Mouse (Mus musculus) CH12F3 (cell line): ENCODE measurements around the gene P2ry12.

ENCODE experiments used
- in situ Hi-C: fragments of 300-500 bp; cut with MboI; formaldehyde crosslinking; loops from 2 replicates; pipeline ENCODE4 v1.14.3; 2020; ENCODE audit warnings: low sequenced_read_pairs

P2ry12 gene

DNA sequence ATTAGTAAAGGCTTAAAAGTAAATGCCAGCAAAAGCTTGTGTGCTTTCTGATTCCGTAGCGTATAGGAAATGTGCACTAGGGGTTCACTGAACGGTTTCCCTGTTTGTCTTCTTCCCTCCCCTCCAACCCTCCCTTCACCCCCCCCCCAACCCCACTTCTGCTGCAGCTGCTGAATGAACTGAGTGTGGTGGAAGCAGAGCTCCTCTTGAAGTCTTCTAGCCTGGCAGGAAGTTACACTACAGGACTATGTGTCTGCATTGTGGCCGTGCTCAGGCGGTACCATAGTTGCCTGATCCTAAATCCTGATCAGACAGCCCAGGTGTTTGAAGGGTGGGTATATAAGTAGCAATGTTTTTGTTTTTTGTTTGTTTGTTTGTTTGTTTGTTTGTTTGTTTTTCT, 27.8 kb downstream of the P2ry12 start:
- in situ Hi-C loops, result no loop called here

DNA sequence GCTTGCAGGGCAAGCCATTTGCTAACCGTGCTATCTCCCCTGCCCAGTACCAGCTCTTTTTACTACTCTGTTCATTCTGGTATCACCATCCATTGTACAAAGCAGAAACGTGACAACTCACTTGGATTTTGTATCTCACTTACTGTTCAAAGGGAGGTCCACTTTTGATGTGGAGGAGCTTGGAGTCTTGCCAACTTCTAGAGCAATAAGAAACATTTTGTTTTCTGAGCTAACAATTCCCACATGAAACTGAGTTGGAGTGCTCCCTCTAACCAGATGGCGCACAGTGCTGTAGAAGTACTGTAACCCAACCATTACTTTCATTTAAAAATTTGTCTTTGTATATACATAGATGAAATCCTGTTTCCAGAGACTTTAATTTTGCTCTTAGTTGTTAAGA, 31.8 kb downstream of the P2ry12 start:
- in situ Hi-C loops, result no loop called here

DNA sequence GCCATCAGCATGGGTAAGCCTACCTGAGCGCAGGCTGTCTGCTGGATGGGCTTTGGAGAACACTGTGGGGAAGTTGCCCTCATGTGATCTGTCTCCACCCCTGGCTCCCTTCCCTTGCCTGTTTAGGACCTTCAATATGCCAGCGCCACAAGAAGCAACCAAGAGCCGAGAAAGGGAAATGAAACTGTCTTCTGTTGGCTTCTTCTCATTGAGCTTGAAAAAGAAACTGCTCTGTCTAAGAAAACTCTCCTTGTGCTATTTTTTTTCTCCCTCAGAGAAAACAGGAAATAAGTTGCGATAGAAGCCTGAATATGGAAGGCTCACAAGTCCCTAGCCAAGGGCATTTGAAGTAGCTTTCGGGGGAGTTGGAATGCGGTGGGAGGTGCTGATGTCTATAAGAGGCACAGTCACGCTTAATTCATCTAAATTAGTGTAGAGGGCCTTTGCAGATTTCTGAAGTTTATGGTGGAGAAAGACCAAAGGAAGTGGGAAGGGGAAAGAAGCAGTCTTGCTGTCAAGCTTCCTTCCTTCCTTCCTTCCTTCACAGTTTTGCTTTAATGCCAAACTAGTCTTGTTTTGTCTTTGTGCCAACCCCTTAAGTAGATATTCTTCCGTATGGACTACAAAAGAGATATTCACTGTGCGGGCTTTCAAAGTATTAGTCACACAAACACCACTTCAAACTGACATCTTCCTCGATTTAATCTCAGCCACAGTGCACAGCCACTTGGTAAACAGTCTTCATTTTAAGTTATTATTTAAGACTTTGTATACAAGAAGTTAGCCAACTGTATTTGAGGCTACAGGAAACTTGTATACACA, 33.7 kb downstream of the P2ry12 start:
- in situ Hi-C loops, result no loop called here

DNA sequence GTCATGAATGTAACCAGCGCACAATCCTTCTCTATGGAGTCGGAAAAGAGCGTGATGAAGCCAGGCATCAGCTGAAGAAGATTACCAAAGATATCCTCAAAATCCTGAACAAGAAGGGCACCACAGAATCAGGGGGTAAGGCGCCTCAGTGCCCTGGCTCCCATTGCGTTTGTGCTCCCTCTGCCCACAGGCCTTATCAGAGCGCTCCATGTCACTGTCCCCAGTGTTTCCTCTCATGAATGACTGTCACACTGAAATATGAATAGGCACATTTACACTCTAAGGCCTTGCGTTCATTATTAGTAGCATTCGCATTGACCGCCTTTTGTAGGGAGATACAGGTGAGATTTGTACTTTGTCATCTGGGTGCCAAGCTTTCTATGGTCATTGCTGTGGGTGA, 35.0 kb downstream of the P2ry12 start:
- in situ Hi-C loops, result no loop called here

DNA sequence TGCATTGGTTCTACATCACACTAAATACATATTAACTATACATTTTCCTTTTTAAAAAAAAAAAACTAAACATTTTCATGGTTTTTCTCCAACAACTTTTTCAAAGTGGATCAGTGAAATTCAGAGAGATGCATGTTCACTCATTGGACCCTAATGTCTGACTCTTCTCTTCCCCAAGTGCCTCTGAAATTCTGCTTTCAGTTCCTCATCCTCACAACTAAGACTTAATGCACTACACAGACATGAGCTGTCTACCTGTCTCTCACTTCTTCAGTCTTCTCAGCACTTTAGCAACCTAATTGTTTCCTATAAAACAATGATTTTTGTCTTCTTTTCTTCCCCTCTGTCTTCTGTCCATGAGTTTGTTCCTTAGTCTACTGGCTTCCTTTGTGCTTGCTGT, 37.3 kb downstream of the P2ry12 start:
- in situ Hi-C loops, result no loop called here

DNA sequence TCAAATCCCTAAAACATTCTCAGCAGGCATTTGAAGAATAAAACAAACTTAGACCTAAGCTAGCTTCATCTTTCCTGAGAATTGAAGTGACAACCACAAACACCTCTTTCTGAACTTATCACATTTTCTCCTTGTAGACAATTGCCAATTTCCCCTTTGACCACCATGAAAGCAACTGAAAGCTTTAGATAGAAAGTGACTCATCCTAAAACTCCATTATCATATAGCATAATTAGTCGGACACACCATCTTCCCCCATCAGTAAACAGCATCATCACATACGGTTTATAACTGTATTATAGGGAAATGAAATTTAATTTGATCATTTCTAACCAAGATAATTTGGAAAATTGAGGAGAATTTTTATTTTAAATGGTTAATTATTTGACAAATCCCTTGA, 40.4 kb downstream of the P2ry12 start:
- in situ Hi-C loops, result no loop called here

DNA sequence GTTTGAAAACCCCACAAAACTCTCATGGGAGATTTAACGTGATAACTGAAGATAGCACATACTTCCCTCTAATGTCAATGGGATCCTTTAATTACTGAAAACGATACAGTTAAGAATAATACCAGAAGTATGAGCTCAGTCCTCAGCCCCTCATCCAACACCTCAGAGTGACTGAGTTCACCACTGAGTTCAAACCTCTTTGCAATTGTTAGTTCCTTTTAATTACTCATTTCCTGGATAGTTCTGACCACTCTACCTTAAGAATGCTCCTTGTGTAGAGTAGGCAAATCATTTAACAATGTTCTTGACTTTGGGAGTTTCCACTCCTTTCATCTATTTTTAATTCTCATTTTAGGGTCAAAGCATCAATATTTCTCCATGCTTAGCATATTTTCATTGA, 43.3 kb downstream of the P2ry12 start:
- in situ Hi-C loops, result no loop called here

DNA sequence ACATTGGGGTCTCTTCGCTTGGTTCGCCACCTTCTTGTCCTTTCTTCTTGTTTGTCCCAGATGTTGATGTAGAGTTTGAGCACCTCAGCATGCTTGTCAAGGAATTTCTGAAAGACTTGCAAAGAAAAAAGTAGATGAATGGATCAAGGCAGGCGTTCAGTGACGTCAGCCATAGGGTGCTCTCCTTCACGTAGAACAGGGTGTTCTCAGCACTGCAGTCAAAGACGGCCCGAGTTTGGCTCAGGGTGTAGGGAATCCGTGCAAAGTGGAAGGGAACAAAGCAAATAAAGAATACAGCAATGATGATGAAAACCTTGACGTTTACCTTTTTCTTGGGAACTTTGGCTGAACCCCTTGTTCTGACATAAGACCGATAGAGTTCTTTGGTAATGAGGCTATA, 45.5 kb downstream of the P2ry12 start:
- in situ Hi-C loops, result no loop called here

DNA sequence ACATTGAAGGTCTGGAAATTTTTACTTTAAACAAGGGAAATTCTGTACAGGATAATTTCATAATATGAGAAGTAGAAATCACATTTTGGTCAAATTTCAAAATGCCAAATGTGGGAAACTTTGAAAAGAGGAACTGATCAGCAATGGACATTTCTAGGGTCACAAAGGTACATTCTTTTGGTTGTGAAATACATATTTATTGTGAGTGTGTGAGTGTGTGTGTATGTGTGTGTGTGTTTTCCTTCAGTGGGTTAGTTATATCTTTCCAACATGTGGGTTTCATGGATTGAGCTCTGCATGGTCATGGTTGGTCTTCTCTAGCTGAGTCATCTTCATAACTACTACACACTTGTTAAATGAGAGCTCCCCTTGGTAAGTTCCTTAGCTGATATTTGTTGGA, 50.3 kb downstream of the P2ry12 start:
- in situ Hi-C loops, result no loop called here

DNA sequence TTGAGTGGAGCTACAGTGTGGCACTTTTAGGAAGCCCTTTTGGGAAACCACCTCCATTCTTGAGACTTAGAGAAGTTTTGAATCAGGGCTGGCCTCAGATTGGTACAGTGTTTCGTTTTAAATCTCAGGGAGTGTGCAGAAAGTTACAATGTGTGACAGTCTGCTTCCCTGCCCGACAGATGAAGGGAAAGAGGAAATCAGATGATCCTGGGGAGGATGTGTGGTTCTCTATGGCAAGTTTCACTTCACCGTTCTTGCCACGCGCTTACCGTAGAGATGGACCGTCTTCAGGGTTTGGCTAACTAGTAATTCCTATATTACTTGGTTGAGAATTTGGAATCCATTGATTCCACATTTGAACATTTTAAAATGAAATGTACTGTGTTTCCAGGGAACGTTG, 50.9 kb downstream of the P2ry12 start:
- in situ Hi-C loops, result no loop called here

DNA sequence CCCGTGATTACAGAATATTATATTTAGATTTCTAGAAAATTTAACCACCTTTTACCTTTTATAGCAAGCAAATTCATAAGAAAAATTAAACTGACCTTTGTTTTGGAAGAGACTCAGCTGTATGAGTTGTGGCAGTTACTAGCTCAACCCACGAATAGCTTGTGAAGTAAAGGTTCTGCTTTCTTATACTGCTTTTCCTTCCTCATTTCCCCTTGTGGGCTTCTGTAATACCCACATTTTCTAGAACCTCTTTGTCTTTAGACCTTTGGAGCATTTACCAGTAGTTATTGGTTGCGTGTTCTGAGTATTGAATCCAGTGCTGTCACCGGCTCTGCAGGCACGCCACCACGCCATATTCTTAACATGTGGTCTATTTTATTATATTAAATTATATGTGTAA, 51.9 kb downstream of the P2ry12 start, which contains the start of gene P2ry13:
Gene P2ry13, minus strand, starts transcription at position 156 of the 400 bp plus-strand sequence.
- in situ Hi-C loops, result no loop called here

DNA sequence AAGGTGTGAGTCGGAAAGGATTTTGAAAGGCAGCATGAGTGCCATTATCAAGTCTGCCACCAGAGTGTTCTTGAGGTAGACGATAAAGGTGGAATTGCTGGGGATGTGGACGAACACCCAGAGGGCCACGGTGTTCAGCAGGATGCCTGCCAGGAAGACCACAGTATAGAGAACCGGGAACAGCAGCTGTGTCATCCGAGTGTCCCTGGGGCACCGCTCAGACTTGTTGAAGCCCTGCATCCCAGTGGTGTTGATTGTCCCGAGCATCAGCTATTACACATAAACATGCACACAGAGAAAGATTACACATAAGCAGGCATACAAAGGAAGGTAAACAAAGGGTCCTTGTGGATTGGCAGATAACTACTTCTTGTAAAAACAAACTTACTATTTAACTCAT, 52.6 kb downstream of the P2ry12 start:
- in situ Hi-C loops, result no loop called here

DNA sequence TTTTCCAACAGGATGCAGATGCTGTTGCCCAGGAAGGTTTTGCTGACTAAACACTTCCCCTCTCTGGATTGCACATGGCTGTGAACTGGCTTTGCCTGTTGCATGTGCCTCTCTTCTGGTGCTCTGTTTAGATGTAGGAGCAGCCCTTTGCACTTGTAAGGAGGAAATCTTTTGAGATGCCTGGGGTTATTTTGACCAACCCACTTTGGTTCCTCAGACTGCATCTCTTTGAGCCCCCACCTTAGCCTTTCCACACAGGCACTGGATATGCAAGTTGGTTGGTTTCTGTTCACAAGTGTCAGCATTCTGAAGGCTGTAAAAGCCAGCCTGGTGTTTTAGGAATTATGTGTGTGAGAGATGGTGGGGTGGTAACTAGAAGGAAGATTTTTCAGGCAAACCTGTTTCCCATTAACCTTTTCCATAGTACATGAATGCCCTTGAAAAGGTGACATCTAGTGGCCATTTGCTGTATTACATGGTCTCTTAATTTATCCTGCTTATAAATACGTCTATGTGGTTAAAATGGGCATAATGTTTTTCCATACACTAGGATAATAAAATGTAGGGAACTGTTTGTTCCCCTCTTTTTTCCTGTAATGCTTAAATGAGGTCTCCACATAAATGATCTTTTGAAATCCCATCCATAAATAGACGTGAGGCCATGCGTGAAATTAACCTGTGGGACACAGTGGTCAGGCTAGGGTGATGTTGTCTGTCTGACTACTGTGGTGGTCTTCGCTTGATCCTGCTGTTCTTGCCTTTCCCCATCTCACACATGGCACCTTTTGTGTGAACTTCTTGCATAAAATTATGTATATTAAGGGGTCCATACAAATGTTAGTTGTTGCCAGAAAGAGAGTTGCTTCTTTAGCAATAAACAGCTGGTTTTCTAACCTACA, 53.8 kb downstream of the P2ry12 start:
- in situ Hi-C loops, result no loop called here

DNA sequence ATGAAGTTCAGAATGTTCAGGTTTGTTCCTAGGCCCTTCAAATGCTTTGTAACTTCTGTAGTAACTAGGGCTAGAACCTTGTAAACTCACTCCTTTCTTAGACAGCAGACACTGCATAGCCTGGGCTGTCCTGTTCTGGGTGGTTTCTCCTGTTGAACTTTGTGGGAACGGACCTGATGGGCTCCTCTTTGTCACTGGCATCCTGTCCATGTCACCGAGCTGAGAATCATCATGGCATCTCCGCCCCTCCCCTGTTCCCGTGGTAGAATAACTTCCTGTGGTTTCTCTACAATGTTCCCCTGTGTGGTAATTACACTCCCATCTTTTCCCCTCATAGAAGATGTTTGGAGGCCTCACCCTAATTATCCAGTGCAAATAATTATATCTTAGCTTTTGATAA, 56.7 kb downstream of the P2ry12 start:
- in situ Hi-C loops, result no loop called here

DNA sequence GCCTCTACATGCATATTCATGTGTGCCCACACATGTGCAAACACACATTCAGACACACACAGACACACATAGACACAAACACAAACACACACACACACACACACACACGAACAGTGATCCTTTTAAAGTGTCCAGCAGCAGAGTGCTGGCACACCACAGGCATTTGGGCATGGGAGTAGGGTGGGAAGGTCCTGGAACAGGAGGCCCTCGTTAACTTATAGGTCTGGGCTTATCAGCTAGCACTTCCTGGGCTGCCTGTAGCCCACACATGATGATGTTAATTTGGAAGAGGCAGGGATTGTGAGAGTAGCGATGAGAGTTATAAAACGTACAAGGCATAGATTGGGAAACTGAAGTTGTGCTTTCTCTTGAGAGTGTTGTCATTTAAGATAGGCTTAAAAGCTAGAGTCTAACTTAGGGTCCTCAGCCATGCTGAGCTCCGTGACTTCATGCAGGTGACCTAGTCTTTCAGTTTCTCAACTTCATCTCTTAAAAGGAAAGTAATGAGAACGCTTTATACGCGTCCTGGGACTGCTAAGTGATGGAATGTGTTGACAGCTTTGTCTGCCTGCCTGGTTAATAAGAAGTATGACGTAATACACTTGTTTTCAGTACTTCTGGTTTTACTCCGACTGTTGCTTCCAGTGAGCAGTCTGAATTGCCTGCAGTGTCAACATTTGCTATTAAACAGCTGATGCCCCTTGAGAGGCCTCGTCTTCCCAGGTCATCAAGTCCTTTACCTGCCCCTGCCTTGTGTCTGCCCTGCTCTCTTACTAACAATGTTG, 57.8 kb downstream of the P2ry12 start:
- in situ Hi-C loops, result no loop called here

DNA sequence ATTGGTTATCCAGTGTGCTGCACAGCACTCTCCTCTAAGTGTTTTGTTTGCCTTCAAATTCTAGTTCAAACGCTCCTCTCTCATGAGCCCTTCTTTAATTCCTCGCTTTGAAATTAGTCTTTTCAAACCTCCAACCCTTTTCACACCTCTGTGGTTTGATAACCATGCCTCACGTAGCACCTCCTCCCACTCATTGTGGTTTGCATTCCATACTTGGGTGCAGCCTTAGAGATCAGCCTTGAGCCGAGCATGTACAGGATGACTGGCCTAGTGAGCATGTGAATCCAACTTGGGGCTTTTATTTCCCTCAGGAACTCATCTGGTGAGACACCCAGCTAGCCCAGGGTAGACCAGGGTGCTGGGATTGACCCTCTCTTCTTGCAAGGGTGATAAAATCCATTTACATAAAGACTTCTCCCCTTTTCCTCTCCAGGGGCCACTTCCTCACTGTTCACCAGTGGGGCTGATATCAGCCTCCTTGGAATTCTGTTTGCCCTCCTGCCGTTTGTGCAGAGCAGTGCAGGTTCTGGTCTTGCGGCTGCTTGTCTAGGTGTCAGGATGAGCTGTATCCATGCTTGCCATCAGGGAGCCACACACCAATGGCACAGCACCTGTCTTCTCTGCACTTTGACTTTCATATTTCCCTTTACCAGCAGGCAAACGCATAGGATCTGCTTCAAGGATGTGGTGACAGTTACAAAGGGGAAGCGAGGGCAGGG, 58.7 kb downstream of the P2ry12 start:
- in situ Hi-C loops, result no loop called here

DNA sequence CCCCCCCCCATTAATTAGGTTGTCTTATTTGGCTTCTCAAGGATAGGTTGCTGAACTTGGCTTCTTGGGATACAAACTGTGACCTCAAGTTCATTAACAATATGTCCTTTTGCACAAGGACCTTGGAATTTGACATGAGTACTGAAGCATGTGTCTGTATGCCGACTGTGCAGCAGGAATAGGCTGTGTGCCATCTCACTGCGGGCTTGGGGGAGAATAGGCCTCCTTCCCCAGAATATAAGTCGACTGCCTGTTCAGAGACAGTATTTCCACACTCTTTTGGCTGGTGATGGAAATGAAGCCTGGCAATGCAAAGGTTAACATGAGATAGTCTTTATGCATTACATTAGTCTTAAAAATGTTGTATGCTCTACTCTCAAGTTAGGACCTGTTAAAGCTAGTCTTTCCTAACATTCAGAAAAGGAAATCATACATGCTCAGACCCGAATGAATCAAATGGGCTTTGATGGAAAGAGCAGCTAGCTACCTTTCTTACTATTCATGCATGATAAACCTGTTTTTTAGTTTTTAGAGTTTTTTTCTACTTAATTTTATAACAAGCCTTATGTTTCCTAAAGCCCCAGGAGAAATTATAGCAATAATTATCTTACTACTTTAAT, 65.2 kb downstream of the P2ry12 start:
- in situ Hi-C loops, result no loop called here

DNA sequence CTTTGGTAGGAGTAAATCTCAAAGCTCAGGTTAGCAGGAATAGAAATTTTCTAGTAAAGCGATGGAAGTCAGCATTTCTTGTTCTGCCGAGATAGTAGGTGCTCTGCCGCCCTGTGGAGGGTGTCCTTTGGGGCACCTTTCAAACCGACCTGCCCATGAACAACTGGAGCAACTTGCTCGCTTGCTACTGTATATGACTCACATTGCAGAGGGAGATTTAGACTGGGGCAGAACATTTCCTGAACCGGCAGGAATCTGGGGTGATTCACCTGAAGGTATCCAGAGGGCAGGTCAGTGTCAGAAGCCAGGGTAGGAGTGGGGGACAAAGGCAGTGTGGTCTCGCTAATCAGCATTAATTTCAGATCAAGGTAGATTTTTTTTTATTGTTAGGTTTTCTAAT, 67.7 kb downstream of the P2ry12 start, which contains the start of gene Gpr87:
Gene Gpr87, minus strand, starts transcription at position 167 of the 400 bp plus-strand sequence.
- in situ Hi-C loops, result no loop called here

DNA sequence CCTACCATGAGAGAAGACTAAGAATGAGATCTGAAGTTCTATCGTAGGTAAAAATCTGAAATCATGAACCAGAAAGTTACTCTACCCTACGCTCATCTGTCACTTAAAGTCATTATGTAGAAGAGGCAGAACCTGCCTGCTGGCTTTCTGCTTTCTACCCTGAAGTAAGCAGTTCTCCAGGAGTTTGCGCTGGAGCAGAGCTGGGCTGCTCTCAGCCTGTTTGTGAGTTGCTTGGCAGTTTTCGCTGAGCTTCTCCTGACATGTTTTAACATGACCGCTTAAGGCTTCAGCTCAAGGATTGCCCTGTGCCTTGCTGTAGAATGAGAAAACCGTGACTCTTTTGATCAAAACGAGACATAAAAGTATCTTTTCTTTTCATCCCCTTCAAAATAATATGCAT, 68.6 kb downstream of the P2ry12 start:
- in situ Hi-C loops, result no loop called here

DNA sequence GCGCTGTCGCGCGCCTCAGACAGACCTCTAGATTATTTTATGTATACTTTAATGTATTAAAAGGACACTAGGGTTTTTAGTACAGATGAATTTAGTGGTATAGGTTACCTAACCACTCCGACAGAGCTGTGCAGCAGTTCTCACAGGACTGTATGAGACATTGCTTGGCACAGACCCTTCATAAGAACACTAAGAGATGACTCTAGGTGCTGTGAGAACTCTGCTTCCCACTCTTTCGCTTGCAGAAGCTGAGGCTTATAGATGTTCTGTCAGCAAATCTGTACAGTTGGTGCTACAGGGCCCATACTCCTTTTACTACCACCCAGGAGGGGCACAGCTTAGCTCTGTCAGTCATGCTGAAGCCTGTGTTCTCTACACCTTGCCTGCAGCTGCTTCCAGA, 71.0 kb downstream of the P2ry12 start:
- in situ Hi-C loops, result no loop called here
